Mouse (Mus musculus): Measurements from ENCODE around the gene Ryr2. TPM values are rescaled to one million over a fixed set of nuclear protein-coding genes. Genes with fewer than 3 reads are reported as not detected.

Gene Ryr2
- polyA plus RNA-seq, 1 experiment from 2014 or later: 0.16 TPM

DNA sequence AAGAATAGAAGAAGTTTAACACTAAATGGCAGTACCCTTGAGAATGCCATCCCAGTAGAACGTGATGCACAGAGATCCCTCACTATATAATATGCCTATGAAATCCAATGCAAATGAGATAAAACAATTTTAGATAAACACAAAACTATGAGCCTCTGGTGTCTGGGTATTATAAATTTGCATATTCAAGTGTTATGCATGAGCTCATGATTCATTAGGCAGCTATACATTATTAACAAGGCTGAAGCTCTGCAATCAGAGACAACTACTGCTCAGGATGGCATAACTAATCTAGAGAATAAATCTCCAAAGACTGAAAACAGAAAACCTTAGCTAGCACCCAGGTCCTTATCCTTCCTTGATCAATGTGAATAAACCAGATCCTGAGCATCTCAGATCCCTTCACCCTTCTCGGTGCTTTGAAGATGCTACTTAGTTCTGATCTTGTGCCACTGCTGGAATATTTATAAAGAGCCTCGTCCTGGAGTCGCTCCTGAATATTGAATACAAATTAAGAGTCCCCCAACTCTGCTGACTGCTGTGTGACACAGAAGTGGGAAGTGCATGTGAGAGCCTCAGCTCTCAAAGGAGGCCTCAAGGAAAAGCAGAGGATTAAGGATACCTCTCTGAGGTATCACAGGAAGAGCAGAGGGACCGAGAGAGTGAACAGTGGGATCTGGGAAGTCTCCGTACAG lies 97.6 kb downstream of the Ryr2 start:
- no peaks in the 10 kb centered on the region for H3K4me1 ChIP-seq (ENCODE audit: insufficient read depth)
- no peaks in the 10 kb centered on the region for H3K36me3 ChIP-seq (replicated peaks; ENCODE audit: insufficient read depth, low read length)
- 79% methylated on average over 6 of the region's 6 CpGs for WGBS (ENCODE audit: insufficient replicate concordance)
- H3K4me2 ChIP-seq (ENCODE audit: low read depth, low read length): no peak overlapping the region
- no peak overlapping the region for H3K4me3 ChIP-seq (ENCODE audit: low read depth, low read length)
- no peak overlapping the region for H3K9ac ChIP-seq (replicated peaks)
- DNase-seq (no peak), ATAC-seq (no peak)
- TF ChIP-seq EP300 (IDR thresholded peaks at IDR 0.05; ENCODE audit: low read depth) (no peak), CTCF (IDR thresholded peaks at IDR 0.05; ENCODE audit: low read depth) (no peak)
- H3K9me3 ChIP-seq (ENCODE audit: low read length): no peaks in the 10 kb centered on the region
- H3K27me3 ChIP-seq (ENCODE audit: insufficient read depth, low read length): no peaks in the 10 kb centered on the region
- H3K27ac ChIP-seq (ENCODE audit: low read depth): no peak overlapping the region

DNA sequence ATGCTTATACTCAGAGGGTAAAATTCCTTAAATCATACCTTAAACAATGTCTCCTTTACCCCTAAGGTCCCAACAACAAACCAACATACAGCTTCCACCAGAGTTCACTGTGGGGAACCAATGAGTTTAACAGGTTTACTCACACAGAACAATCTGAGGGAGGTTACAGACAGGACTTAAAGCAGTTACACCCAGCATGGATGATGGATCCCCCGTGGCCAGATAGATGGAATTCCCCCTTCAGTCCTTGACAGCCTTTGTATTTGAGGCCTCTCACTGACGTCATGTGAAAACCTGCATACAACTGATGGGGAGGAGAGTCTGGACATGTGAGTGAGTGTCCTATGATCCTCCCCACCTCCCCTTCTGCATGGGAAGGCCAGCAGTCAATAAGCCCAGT lies 99.2 kb downstream of the Ryr2 start:
- Histone ChIP-seq H3K4me1 (ENCODE audit: insufficient read depth) (no peaks in the 10 kb centered on the region), H3K27me3 (ENCODE audit: insufficient read depth, low read length) (no peaks in the 10 kb centered on the region), H3K4me2 (ENCODE audit: low read depth, low read length) (no peak overlapping the region), H3K4me3 (ENCODE audit: low read depth, low read length) (no peak overlapping the region), H3K9ac (replicated peaks) (no peak overlapping the region), H3K9me3 (ENCODE audit: low read length) (no peaks in the 10 kb centered on the region), H3K36me3 (replicated peaks; ENCODE audit: insufficient read depth, low read length) (no peaks in the 10 kb centered on the region), H3K27ac (ENCODE audit: low read depth) (no peak overlapping the region)
- TF ChIP-seq CTCF (IDR thresholded peaks at IDR 0.05; ENCODE audit: low read depth) (no peak), EP300 (IDR thresholded peaks at IDR 0.05; ENCODE audit: low read depth) (no peak)
- no peak for DNase-seq
- no peak for ATAC-seq
- WGBS (ENCODE audit: insufficient replicate concordance): 65% methylated on average over 2 of the region's 2 CpGs

DNA sequence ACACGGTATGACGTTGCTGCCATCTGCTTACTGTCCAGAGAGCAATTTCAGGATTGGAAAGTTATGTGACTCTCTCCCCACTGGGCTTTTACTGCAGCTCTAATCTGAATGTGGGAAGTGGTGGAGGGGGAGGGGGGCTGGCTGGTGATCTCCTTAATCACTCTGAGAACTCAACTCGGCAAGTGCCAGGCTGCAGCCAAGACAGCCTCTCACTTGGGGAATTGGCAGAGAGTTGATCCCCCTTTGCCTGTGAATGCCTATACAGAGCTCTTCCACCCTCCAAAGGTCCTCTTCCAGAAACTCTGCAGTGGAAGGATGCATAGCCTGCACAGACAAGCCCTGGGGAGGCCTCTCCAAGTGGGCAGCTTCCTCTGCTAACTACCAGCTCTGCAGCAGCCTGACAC lies 104.9 kb downstream of the Ryr2 start:
- H3K36me3 ChIP-seq (replicated peaks; ENCODE audit: insufficient read depth, low read length): no peaks in the 10 kb centered on the region
- H3K4me3 ChIP-seq (ENCODE audit: low read depth, low read length): no peak overlapping the region
- 62% methylated on average over 3 of the region's 3 CpGs for WGBS (ENCODE audit: insufficient replicate concordance)
- ATAC-seq (no peak), DNase-seq (no peak)
- H3K9ac ChIP-seq (replicated peaks): no peak overlapping the region
- H3K27me3 ChIP-seq (ENCODE audit: insufficient read depth, low read length): no peaks in the 10 kb centered on the region
- TF ChIP-seq EP300 (IDR thresholded peaks at IDR 0.05; ENCODE audit: low read depth) (no peak), CTCF (IDR thresholded peaks at IDR 0.05; ENCODE audit: low read depth) (no peak)
- no peaks in the 10 kb centered on the region for H3K4me1 ChIP-seq (ENCODE audit: insufficient read depth)
- H3K9me3 ChIP-seq (ENCODE audit: low read length): no peaks in the 10 kb centered on the region
- H3K27ac ChIP-seq (ENCODE audit: low read depth): no peak overlapping the region
- no peak overlapping the region for H3K4me2 ChIP-seq (ENCODE audit: low read depth, low read length)

DNA sequence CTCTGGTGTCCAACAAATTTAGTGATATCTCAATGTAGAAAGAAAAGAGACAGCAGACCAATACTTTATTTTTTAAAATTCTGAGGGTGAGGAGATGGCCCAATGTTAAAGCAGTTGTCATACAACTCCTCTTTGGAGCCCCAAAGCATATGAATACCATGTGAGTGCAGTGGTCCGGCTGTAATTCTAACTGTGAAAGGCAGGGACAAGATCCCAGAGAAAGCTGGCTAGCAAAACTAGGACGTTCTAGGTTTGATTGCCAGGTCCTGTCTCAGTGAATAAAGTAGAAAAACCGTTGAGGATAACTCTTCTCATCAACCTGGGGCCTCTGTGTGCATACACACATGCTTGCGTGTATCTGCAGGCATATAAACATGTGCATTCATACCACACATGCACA lies 106.9 kb downstream of the Ryr2 start:
- ATAC-seq (no peak), DNase-seq (no peak)
- Histone ChIP-seq H3K9ac (replicated peaks) (no peak overlapping the region), H3K4me2 (ENCODE audit: low read depth, low read length) (no peak overlapping the region), H3K27ac (ENCODE audit: low read depth) (no peak overlapping the region), H3K4me3 (ENCODE audit: low read depth, low read length) (no peak overlapping the region), H3K36me3 (replicated peaks; ENCODE audit: insufficient read depth, low read length) (no peaks in the 10 kb centered on the region), H3K9me3 (ENCODE audit: low read length) (no peaks in the 10 kb centered on the region), H3K27me3 (ENCODE audit: insufficient read depth, low read length) (no peaks in the 10 kb centered on the region), H3K4me1 (ENCODE audit: insufficient read depth) (no peaks in the 10 kb centered on the region)
- no peak for TF ChIP-seq EP300 (IDR thresholded peaks at IDR 0.05; ENCODE audit: low read depth)
- TF ChIP-seq CTCF (IDR thresholded peaks at IDR 0.05; ENCODE audit: low read depth): no peak
- WGBS (ENCODE audit: insufficient replicate concordance): 65% methylated on average over 4 of the region's 4 CpGs

DNA sequence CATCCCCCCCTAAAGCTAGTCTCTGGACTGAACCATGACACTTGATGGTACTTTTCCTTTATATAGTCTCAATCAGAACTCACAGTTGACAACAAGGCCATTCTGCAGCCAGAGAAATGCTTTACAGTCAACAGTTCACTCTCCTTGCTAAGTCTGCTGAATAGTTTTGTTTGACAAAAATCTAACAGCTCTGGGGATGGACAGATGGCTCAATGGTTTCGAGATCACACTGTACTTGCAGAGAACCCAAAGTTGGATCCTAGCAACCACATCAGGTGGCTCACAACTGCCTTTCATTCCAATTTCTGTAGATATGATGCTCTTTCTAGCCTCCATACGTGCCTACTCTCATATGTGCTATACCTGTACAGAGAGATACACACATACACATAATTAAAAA lies 109.4 kb downstream of the Ryr2 start:
- no peak overlapping the region for H3K27ac ChIP-seq (ENCODE audit: low read depth)
- no peak overlapping the region for H3K9ac ChIP-seq (replicated peaks)
- WGBS (ENCODE audit: insufficient replicate concordance): 62% methylated on average over 2 of the region's 2 CpGs
- no peak overlapping the region for H3K4me2 ChIP-seq (ENCODE audit: low read depth, low read length)
- TF ChIP-seq CTCF (IDR thresholded peaks at IDR 0.05; ENCODE audit: low read depth) (no peak), EP300 (IDR thresholded peaks at IDR 0.05; ENCODE audit: low read depth) (no peak)
- H3K36me3 ChIP-seq (replicated peaks; ENCODE audit: insufficient read depth, low read length): no peaks in the 10 kb centered on the region
- no peaks in the 10 kb centered on the region for H3K4me1 ChIP-seq (ENCODE audit: insufficient read depth)
- no peak overlapping the region for H3K4me3 ChIP-seq (ENCODE audit: low read depth, low read length)
- ATAC-seq (no peak), DNase-seq (no peak)
- H3K27me3 ChIP-seq (ENCODE audit: insufficient read depth, low read length): no peaks in the 10 kb centered on the region
- H3K9me3 ChIP-seq (ENCODE audit: low read length): no peaks in the 10 kb centered on the region

DNA sequence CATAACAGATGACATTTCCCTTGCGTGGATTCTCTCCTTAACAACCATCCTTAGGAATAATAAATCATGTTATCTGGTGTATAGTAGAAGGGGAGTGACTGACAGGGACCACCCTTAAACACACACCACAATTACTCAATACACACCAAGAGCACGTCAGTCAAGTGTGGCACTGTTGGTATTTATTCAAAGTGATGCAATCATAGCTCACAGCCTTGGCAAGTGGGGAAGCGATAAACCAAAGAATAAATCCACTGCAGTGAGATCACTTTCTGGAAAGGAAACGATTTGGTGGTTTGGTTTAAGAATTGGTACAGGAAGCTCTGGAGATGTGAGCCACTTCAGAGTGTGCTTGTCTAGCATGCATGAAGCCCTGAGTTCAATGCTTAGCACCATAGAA lies 119.2 kb downstream of the Ryr2 start:
- ATAC-seq (no peak), DNase-seq (no peak)
- TF ChIP-seq EP300 (IDR thresholded peaks at IDR 0.05; ENCODE audit: low read depth) (no peak), CTCF (IDR thresholded peaks at IDR 0.05; ENCODE audit: low read depth) (no peak)
- Histone ChIP-seq H3K9me3 (ENCODE audit: low read length) (no peaks in the 10 kb centered on the region), H3K27ac (ENCODE audit: low read depth) (no peak overlapping the region), H3K9ac (replicated peaks) (no peak overlapping the region), H3K27me3 (ENCODE audit: insufficient read depth, low read length) (no peaks in the 10 kb centered on the region), H3K4me1 (ENCODE audit: insufficient read depth) (no peaks in the 10 kb centered on the region), H3K4me2 (ENCODE audit: low read depth, low read length) (no peak overlapping the region), H3K36me3 (replicated peaks; ENCODE audit: insufficient read depth, low read length) (no peaks in the 10 kb centered on the region), H3K4me3 (ENCODE audit: low read depth, low read length) (no peak overlapping the region)
- WGBS (ENCODE audit: insufficient replicate concordance): 54% methylated on average over 4 of the region's 4 CpGs
